Mouse (Mus musculus) common myeloid progenitor, adult 5-6 weeks (primary cell): ENCODE measurements around the gene Aig1. TPM values are rescaled to one million over a fixed set of nuclear protein-coding genes. Genes with fewer than 3 reads are reported as not detected.
"Not testable (repeated sequence)": the region's sequence is repeated elsewhere in the genome, so short reads cannot be mapped to it uniquely, and the experiment has no call there.

Source experiments
- ATAC-seq: replicated peaks from 2 replicates; pipeline ENCODE4 v1.8.0; 2016; ENCODE audit warnings: low read depth, mild to moderate bottlenecking, moderate TSS enrichment, inconsistent platforms; ENCODE audit not compliant: poor library complexity, severe bottlenecking
- total RNA-seq: library from RNA; stranded (forward); fragments of 200-1000, 187-1606 nt; gene quantifications from 2 replicates; pipeline ENCODE4 v1.2.3, GENCODE M21; 2017

Gene Aig1
- total RNA-seq, result 20.9 and 21.6 TPM in 2 replicates

- ATAC-seq, result peak; percentile 81
Measured at GRCm38 (mm10) chr10:13868371-13869321, at the start of gene Aig1. Gene Aig1 (minus strand): TSS chr10:13868980.

GRCm38 (mm10) chr10:13916645-13917342, 48.0 kb upstream of the Aig1 start:
- no peak for ATAC-seq

DNA sequence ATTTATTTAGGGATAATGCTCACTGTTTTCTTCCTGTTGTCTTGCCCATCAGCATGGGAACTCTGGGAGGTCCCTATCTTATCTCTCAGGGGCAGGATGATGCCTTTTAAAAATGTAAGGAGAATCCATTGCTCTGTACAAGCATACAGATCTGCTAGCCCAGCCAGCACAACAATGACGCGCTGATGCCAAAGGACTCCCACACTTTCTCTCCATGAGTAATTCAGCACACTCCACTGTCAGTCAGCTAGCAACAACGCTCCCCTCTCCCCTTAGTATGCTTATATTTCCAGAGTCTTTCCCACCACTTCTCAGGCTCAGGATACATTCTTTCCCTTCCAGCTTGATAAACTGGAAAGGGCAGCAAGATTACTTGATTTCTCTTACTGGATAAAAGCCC, 46.4 kb upstream of the Aig1 start:
- ATAC-seq, result no peak

- ATAC-seq, result no peak
Measured at GRCm38 (mm10) chr10:13913689-13914088, 44.9 kb upstream of the Aig1 start.

DNA sequence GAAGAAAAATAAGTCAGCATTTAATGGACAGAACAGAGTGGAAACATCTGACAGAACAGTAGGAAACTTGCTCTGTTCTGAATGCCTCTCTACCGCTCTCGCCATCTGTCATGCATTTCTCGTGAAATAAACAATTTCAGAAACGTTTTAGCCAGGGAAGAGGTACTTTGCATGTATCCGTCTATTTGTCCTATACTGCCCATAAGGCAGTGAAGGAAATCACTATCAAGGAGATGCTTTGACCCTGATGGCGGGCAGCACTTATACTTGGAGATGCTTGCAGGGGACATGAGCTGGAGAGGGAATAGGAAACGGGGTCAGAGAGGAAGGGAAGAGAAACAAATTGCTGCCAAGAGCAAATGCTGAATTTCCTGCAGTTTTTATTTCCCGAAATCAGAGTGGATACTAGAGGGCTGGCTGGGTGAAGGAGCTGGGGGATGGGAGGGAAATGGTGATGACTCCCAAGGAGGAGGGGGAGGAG, 37.5 kb upstream of the Aig1 start:
- ATAC-seq, result no peak

DNA sequence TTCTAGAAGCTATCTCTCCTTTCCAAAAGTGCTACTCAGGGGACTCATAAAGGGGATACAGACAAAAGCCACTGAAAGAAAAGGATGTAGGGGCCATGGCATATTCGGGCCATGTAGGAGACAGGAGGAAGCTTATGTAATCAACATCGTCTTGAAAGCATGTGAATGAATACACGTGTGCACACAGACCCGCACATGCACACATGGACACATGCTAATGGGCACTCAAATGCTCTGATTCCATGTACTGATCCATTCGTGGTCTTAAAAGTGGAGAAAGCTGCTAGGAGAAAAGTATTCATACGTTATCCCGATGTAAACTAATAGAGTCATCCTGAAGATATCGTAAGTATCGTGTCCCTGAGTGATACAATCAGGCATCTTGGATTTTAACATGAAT, 36.8 kb upstream of the Aig1 start:
- ATAC-seq, result no peak

- ATAC-seq, result not testable (repeated sequence)
Measured at GRCm38 (mm10) chr10:13892762-13893161, 24.0 kb upstream of the Aig1 start.

DNA sequence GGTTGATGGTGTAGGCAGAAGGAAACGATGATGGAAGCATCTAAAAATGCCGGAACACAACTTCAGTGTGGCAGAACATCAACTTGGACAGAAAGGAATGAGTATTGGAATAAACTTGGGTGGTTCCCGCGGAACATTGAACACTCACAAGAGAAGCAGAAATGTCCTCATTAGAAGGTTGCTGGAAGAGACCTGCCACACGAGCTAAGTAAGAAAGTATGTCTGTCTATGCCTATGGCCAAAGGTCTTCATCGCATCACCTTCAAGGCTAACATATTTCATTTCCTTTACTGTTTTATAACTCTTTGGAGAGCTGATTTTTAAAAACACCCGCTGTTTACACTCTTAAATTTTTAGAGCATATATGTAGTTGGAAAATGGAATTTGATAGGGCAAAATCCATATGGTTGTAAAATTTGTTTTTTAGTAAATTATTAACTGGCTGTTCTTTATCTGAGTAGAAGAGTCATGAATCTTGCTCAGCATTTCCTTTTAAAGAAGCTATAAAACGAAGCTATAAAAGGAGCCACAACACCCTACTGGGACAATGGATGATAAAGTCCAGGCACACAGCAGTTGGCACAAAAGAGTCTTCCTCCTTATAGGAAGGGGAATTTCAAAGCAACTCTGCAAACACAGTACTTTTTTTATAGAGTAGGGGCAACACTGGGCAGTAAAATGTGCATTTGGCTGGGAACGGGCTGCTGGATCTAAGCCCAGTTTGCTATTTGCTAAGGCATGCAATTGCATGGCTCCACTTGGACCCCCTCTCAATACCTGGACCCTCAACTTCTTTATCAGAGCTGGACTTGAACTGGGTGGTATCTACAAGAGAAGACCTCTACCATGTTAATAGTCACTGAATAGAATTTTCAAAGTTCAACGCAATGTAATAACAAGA, 14.4 kb upstream of the Aig1 start:
- ATAC-seq, result no peak

- ATAC-seq, result 0 out of 2 replicates have a peak, but pooled peaks have one; percentile 42
Measured at GRCm38 (mm10) chr10:13882490-13882889, 13.7 kb upstream of the Aig1 start.

GRCm38 (mm10) chr10:13878696-13879095, 9.9 kb upstream of the Aig1 start:
- ATAC-seq, result no peak

- ATAC-seq, result no peak
Measured at GRCm38 (mm10) chr10:13875038-13875420, 6.2 kb upstream of the Aig1 start.

DNA sequence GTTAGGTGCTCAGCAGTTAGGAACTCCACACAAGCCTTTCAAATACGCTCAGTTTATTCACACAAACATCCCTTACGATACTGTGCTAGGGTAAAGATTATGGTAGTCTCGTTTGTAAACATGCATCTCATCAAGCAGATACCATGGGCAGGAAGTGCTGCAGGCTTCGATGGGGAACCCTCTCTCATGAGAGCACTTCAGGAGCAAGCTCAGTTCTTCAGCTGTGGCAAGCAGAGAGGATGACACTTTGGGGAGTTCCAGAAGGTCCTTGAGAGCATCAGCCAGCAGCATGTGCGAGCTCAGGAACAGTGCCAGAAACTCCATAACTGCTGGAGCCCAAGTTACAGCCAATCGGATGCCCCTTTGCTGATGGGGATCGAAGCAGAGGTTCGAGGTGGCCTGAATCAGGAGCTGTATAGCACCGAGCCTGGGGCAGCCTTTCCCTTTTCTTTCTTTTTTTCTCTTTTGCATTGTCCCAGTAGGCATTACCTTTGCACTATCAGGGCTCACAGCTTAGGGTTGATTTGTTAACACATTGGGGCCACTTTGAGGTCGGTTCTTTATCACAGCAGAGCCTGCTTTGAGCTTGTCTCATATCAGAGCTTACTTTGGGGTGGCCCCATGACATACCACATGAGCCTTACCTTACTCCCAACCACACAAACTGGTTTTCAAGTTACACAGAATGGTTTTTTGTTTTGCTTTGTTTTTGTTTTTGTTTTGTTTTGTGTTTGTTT, 5.7 kb upstream of the Aig1 start:
- ATAC-seq, result peak; percentile 80

DNA sequence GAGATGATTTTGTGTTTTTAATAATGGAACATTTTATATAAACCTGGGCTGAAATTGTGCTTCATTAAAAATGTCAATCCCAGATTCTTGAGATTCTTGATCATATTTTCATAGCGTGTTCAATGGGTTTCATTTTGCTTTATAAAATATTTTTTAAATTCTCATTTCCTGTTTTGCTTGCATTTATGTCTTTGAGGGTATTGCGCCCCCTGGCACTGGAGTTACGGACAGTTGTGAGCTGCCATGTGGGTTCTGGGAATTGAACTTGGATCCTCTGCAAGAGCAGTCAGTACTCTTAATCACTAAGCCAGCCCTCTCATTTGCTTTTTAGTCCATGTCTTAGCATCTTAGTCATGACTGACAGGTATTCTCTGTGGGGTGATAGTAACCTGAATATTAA, 1.8 kb upstream of the Aig1 start:
- no peak for ATAC-seq

DNA sequence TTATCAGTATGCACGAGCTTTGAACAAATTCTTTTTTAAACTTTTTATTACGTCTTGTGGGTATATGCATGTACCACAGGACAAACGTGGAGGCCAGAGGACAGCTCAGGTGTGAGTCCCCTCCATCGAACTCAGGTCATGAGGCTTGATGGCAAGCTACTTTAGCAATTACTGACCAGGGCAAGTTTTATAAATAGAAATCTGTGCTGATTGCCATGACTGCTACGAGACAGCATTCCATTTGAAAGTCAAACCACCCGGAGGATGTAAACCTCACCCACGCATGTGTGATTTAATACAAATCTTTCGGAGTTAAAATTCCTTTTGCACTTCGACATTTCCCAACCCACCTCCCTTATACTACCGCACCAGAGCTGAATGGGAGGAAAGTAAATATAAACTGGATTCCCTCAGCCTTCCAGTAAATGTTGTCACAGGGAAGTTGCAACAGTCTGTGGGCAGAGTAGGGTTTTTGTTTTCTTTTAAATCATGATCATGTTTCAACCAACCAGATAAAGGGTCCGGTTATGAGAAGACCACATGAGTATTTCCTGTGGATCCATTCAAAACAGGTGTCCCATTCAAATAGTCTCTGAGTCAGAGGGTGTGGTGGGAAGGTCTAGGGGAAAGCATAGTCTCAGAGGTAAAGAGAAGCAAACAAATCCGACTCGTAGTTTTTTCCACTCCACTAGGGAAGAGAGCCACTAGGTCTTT, 699 bp upstream of the Aig1 start:
- ATAC-seq, result peak; percentile 54

DNA sequence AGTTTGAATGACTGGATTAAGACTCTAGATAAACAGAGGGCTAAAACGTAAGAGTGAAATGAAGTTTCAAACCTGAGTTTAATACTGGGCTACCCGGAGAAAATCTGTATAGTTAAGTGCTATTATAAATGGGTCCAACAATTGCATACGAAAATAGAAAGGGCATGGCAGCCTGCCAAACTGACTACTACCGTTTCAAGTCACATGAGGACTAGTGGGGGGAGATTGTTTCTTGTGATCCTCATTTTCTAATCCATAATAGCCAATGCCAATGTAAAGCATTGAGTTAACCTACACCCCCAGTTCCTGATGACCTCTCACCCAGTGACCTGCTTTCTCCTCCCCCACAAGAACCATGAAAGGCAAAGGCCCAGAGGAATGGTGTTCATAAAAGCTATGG, 2.4 kb downstream of the Aig1 start:
- no peak for ATAC-seq

GRCm38 (mm10) chr10:13861115-13861909, 7.5 kb downstream of the Aig1 start:
- no peak for ATAC-seq

- ATAC-seq, result no peak
Measured at GRCm38 (mm10) chr10:13856438-13856837, 12.3 kb downstream of the Aig1 start.

GRCm38 (mm10) chr10:13855969-13856368, 12.8 kb downstream of the Aig1 start:
- ATAC-seq, result no peak
